Mouse (Mus musculus): ENCODE measurements at regions not wholly inside any gene's neighbourhood (a gene's known extent, or its start where the extent isn't known, plus 50 kb on each side); places are given as distances from the start of the nearest gene placed in this dataset.

DNA sequence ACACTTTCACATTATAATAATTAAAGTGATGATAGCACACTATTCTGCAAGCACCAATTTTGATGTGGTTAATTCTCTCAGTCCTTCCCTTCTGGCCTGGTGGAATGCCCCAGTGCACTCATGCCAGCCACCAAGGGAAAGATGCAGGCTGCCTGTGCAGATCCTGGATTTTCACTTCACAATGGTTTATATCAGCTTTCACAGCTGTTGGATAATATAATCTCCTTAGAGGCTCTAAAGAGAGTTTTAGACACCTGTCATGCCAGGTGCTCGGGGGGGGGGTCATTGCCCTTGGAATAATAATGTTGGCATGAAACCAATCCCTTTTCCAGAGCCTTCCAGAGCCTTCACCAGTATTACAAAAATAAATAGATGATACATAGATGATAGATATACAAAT is 377.1 kb downstream of the Zbbx start:
- ATAC-seq (replicated peaks), result 0 out of 2 replicates have a peak, but pooled peaks have one; percentile 39
- Histone ChIP-seq H3K9ac (no peak overlapping the region), H3K9me3 (no peaks in the 10 kb centered on the region), H3K27ac (no peak overlapping the region), H3K4me3 (no peak overlapping the region), H3K27me3 (replicated peaks) (no peaks in the 10 kb centered on the region), H3K4me1 (no peaks in the 10 kb centered on the region), H3K4me2 (no peak overlapping the region), H3K36me3 (replicated peaks) (no peaks in the 10 kb centered on the region)
- WGBS, result 55% methylated on average over 1 of the region's 1 CpGs

DNA sequence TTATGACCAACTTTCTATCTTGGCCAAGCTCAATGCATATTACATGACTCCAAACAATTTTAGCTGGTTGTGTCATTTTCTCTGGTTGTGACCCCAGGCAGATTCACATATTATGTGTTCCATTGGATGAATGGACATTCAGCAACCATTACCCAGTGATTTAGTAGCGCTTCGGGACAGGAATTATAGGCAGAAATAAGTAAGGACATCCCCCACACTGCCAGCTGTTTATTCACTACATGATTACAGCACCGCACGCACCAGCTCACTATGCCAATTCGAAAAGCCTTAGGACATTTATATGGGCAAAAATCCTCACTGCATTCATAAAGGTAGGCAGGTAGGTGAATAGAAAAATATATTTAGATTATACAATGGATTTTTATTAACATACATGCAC is 386.5 kb downstream of the Zbbx start:
- ATAC-seq (replicated peaks), result 0 out of 2 replicates have a peak, but pooled peaks have one; percentile 42
- Histone ChIP-seq H3K4me1 (no peaks in the 10 kb centered on the region), H3K9me3 (no peaks in the 10 kb centered on the region), H3K27me3 (replicated peaks) (no peaks in the 10 kb centered on the region), H3K9ac (no peak overlapping the region), H3K4me3 (no peak overlapping the region), H3K27ac (no peak overlapping the region), H3K36me3 (replicated peaks) (no peaks in the 10 kb centered on the region), H3K4me2 (no peak overlapping the region)
- WGBS, result 80% methylated on average over 5 of the region's 5 CpGs

DNA sequence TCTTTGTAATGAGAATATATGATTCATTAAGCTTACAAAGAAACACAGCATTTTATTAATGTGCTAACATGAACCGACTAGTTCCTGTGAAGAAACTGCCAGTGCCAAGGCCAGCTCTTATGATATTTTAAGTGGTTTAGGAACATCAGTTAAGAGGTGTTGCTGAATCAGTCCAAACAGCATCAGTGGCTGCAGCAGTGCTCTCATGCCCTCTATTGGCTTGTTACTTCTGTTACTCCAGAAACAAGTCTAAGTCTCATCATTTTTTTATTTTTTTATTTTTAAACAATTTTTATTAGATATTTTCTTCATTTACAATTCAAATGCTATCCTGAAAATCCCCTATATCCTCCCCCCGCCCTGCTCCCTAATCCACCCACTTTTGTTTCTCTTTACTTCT is 422.7 kb downstream of the Zbbx start:
- no peaks in the 10 kb centered on the region for H3K36me3 ChIP-seq (replicated peaks)
- H3K27me3 ChIP-seq (replicated peaks), result no peaks in the 10 kb centered on the region
- H3K27ac ChIP-seq, result no peak overlapping the region
- no peaks in the 10 kb centered on the region for H3K9me3 ChIP-seq
- no peak for ATAC-seq (replicated peaks)
- H3K4me3 ChIP-seq, result no peak overlapping the region
- WGBS, result 80% methylated on average over 2 of the region's 2 CpGs
- no peaks in the 10 kb centered on the region for H3K4me1 ChIP-seq
- H3K4me2 ChIP-seq, result no peak overlapping the region
- no peak overlapping the region for H3K9ac ChIP-seq

DNA sequence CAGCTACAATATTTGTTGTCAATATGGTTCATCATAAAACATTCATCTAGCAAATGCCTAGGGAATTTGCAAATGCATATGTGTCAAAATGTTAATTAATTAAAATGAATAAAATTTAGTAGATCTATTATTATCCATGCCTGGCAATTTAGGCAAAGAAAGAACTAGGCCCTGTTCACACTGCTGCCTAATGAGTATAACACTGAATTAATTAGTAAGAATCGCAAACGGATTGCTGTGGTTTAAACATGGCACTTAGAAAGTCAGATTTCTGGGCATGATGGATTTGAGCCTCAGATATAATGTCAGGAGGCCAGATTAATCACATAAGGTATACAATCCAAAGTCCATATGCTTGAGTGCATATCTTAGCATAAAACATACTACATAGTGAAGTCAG is 425.1 kb downstream of the Zbbx start:
- no peak overlapping the region for H3K27ac ChIP-seq
- 66% methylated on average over 2 of the region's 2 CpGs for WGBS
- no peaks in the 10 kb centered on the region for H3K27me3 ChIP-seq (replicated peaks)
- no peak overlapping the region for H3K4me3 ChIP-seq
- H3K4me1 ChIP-seq, result no peaks in the 10 kb centered on the region
- H3K9ac ChIP-seq, result no peak overlapping the region
- ATAC-seq (replicated peaks), result no peak
- no peaks in the 10 kb centered on the region for H3K9me3 ChIP-seq
- H3K4me2 ChIP-seq, result no peak overlapping the region
- no peaks in the 10 kb centered on the region for H3K36me3 ChIP-seq (replicated peaks)

All from midbrain, embryonic 15.5 days (tissue).